Mouse (Mus musculus): Measurements from ENCODE around the gene Zfp185. TPM values are rescaled to one million over a fixed set of nuclear protein-coding genes. Genes with fewer than 3 reads are reported as not detected.
A peak's percentile ranks its signal among the peaks of the same experiment; 100 is the strongest.

Gene Zfp185
- total and polyA plus RNA-seq, 2 experiments from 2014 or later: 0.33 to 0.84 TPM

DNA sequence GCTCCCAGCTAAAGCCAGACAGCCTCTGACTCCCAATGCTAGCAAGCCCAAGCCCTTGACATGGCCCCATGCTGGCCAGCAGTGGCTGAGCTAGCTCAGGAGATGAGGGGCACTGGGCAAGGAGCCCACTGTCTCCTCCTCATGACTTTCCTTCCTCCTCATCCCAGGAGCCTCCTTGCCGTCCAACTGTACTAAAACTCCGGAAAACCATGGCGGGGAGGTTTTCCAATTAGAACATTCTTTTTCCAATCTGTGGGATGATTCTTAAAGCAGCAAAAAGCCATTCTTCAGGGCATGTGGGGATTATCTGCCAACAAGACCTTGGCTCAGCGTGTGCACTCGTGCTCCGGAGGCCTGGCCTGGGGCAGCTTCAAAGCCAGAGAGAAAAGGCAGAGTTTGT, 4.3 kb upstream of the Zfp185 start:
- H3K9ac ChIP-seq (replicated peaks; ENCODE audit: low read length, poor library complexity, severe bottlenecking): no peak overlapping the region
- H3K4me1 ChIP-seq (ENCODE audit: insufficient read depth, low read length): no peaks in the 10 kb centered on the region
- no peaks in the 10 kb centered on the region for H3K36me3 ChIP-seq (ENCODE audit: insufficient read depth, low read length)
- ATAC-seq (ENCODE audit: low FRiP score): no peak
- no peak for DNase-seq (ENCODE audit: low spot score)
- no peaks in the 10 kb centered on the region for H3K9me3 ChIP-seq (ENCODE audit: low read length)
- no peak overlapping the region for H3K4me3 ChIP-seq (ENCODE audit: low read depth, low read length)
- TF ChIP-seq CTCF (IDR thresholded peaks at IDR 0.05): no peak
- 0 out of 2 replicates have a peak, but pooled peaks cover 4% of the 10 kb centered on the region for H3K27me3 ChIP-seq (ENCODE audit: insufficient read depth, low read length)
- H3K27ac ChIP-seq (ENCODE audit: low read depth, low read length): no peak overlapping the region
- no peak overlapping the region for H3K4me2 ChIP-seq (ENCODE audit: low read depth, low read length, poor library complexity, severe bottlenecking)
- 52% methylated on average over 6 of the region's 6 CpGs for WGBS

DNA sequence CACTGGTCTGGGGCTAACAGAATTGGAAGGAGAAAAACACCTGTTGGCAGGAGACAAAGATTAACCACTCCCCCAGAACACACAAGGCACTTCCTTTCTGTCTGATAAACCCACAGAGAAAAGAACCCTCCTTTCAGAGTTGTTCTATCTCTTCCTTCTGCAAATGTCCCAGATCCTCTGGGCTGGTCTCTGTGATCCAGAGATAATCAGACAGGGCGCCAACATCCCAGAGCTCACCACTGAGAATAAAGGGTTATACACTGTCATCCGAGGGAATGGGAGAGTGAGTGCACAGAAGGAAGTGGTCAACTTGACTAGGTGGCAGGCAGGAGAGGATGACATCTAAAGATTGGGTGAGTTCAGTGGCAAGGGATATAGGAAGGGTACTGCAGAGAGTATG, 1.5 kb upstream of the Zfp185 start:
- Histone ChIP-seq H3K4me2 (ENCODE audit: low read depth, low read length, poor library complexity, severe bottlenecking) (no peak overlapping the region), H3K4me1 (ENCODE audit: insufficient read depth, low read length) (no peaks in the 10 kb centered on the region), H3K27me3 (ENCODE audit: insufficient read depth, low read length) (0 out of 2 replicates have a peak, but pooled peaks cover 5% of the 10 kb centered on the region), H3K36me3 (ENCODE audit: insufficient read depth, low read length) (no peaks in the 10 kb centered on the region), H3K9me3 (ENCODE audit: low read length) (no peaks in the 10 kb centered on the region), H3K4me3 (ENCODE audit: low read depth, low read length) (no peak overlapping the region), H3K9ac (replicated peaks; ENCODE audit: low read length, poor library complexity, severe bottlenecking) (no peak overlapping the region), H3K27ac (ENCODE audit: low read depth, low read length) (no peak overlapping the region)
- DNase-seq (ENCODE audit: low spot score) (no peak), ATAC-seq (ENCODE audit: low FRiP score) (no peak)
- 94% methylated on average over 2 of the region's 2 CpGs for WGBS
- TF ChIP-seq CTCF (IDR thresholded peaks at IDR 0.05): no peak

DNA sequence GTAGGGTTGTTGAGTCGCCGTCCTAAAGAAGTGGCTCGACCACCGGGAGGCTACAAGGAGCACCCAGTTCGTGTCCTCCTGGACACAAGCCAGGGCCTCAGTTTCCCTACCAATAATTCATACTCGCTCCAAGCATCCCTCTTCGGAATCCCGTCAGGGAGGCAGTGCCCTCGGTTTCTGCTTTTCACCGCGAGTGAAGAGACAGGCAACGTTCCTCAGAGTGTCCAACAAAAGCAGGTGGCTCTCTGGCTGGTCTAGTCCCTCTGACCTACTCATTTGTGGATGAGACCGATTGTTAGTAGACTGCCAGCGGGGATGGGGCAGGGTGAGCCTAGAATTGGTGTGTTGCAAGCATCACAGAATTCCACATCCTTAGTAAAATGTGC, 374 bp downstream of the Zfp185 start:
- no peak for TF ChIP-seq CTCF (IDR thresholded peaks at IDR 0.05)
- ATAC-seq (ENCODE audit: low FRiP score): no peak
- Histone ChIP-seq H3K27me3 (ENCODE audit: insufficient read depth, low read length) (0 out of 2 replicates have a peak, but pooled peaks cover 5% of the 10 kb centered on the region), H3K4me2 (ENCODE audit: low read depth, low read length, poor library complexity, severe bottlenecking) (peak overlapping the region; percentile 61), H3K4me3 (ENCODE audit: low read depth, low read length) (peak overlapping the region; percentile 31), H3K4me1 (ENCODE audit: insufficient read depth, low read length) (no peaks in the 10 kb centered on the region), H3K9ac (replicated peaks; ENCODE audit: low read length, poor library complexity, severe bottlenecking) (no peak overlapping the region), H3K9me3 (ENCODE audit: low read length) (no peaks in the 10 kb centered on the region), H3K27ac (ENCODE audit: low read depth, low read length) (no peak overlapping the region), H3K36me3 (ENCODE audit: insufficient read depth, low read length) (no peaks in the 10 kb centered on the region)
- WGBS: 26% methylated on average over 14 of the region's 14 CpGs
- DNase-seq (ENCODE audit: low spot score): no peak

DNA sequence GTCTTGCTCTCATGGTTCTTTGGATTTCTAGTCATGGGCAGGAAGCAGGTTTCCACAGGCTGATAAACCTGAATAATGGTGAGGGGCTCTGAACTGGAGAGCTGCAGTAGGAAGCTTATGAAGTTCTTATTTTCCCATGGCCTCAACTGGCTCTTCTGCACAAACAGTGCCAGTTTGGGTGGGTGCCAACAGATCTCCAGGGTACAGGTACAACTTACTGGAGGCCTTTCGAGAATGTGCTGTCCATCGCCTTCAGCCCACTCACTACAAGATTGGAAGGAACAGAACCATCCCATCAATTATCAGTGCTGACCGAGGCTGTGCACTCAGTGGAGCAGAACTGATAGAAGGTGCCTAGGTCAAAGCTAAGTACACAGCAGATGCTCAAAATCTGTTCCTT, 1.3 kb downstream of the Zfp185 start:
- H3K4me1 ChIP-seq (ENCODE audit: insufficient read depth, low read length): no peaks in the 10 kb centered on the region
- 0 out of 2 replicates have a peak, but pooled peaks cover 5% of the 10 kb centered on the region for H3K27me3 ChIP-seq (ENCODE audit: insufficient read depth, low read length)
- H3K4me3 ChIP-seq (ENCODE audit: low read depth, low read length): no peak overlapping the region
- no peak for ATAC-seq (ENCODE audit: low FRiP score)
- TF ChIP-seq CTCF (IDR thresholded peaks at IDR 0.05): no peak
- no peaks in the 10 kb centered on the region for H3K36me3 ChIP-seq (ENCODE audit: insufficient read depth, low read length)
- no peak overlapping the region for H3K4me2 ChIP-seq (ENCODE audit: low read depth, low read length, poor library complexity, severe bottlenecking)
- WGBS: 83% methylated on average over 3 of the region's 3 CpGs
- no peak for DNase-seq (ENCODE audit: low spot score)
- H3K9ac ChIP-seq (replicated peaks; ENCODE audit: low read length, poor library complexity, severe bottlenecking): no peak overlapping the region
- no peak overlapping the region for H3K27ac ChIP-seq (ENCODE audit: low read depth, low read length)
- H3K9me3 ChIP-seq (ENCODE audit: low read length): no peaks in the 10 kb centered on the region

DNA sequence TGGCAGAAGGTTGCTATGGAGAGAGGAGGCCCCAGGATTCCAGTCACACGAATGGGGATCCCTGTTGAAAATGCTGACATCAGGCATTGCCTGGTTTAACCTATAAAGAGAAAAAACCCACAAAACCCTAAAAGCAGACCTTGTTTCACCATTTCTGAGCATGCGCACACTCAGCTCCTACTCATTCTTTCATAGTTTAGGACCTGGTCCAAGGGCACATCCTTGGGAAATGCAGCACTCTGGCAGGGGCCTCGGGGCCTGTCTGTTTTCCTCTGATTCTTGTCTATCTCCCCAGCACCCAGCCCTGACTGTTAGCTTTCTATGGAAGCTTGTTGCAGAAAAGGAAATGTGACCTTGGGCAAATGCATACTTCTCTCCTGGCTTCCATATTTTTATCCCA, 3.4 kb downstream of the Zfp185 start:
- no peaks in the 10 kb centered on the region for H3K9me3 ChIP-seq (ENCODE audit: low read length)
- no peaks in the 10 kb centered on the region for H3K36me3 ChIP-seq (ENCODE audit: insufficient read depth, low read length)
- no peak overlapping the region for H3K27ac ChIP-seq (ENCODE audit: low read depth, low read length)
- no peak overlapping the region for H3K9ac ChIP-seq (replicated peaks; ENCODE audit: low read length, poor library complexity, severe bottlenecking)
- no peak overlapping the region for H3K4me2 ChIP-seq (ENCODE audit: low read depth, low read length, poor library complexity, severe bottlenecking)
- ATAC-seq (ENCODE audit: low FRiP score) (no peak), DNase-seq (ENCODE audit: low spot score) (no peak)
- TF ChIP-seq CTCF (IDR thresholded peaks at IDR 0.05): no peak
- no peak overlapping the region for H3K4me3 ChIP-seq (ENCODE audit: low read depth, low read length)
- no peaks in the 10 kb centered on the region for H3K4me1 ChIP-seq (ENCODE audit: insufficient read depth, low read length)
- H3K27me3 ChIP-seq (ENCODE audit: insufficient read depth, low read length): 0 out of 2 replicates have a peak, but pooled peaks cover 5% of the 10 kb centered on the region
- 69% methylated on average over 3 of the region's 3 CpGs for WGBS

DNA sequence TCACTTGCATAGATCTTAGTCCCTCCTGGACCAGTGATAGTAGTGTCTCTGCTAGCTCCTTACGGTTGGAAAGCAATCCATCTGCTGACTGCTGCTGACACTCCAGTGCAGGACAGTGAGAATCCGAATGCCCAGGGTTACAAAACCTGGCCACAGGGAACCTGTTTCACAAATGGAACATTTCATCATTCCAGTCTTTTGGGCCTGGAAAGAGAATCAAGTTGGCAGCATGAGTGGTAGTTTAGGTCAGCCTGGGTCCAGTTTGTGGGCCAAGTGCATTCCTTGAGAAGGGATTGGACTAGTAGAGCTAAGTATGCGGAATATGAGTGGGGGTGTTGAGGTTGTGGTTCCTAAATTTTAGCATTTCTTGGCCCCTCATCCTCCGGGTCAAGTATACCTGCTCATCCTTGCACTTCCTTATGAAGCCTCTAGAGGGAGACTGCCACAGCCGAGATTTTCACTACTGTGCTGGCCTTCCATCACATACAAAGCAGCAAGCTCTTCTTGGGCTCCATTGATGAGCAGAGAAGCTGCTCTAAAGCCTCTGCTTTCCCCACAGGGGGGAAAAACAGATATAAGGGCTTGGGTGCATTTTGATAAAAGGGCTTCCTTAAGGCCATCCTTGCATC, 5.3 kb downstream of the Zfp185 start:
- Histone ChIP-seq H3K36me3 (ENCODE audit: insufficient read depth, low read length) (no peaks in the 10 kb centered on the region), H3K4me1 (ENCODE audit: insufficient read depth, low read length) (no peaks in the 10 kb centered on the region), H3K9me3 (ENCODE audit: low read length) (no peaks in the 10 kb centered on the region), H3K27ac (ENCODE audit: low read depth, low read length) (no peak overlapping the region), H3K4me3 (ENCODE audit: low read depth, low read length) (no peak overlapping the region), H3K27me3 (ENCODE audit: insufficient read depth, low read length) (0 out of 2 replicates have a peak, but pooled peaks cover 5% of the 10 kb centered on the region), H3K4me2 (ENCODE audit: low read depth, low read length, poor library complexity, severe bottlenecking) (no peak overlapping the region), H3K9ac (replicated peaks; ENCODE audit: low read length, poor library complexity, severe bottlenecking) (no peak overlapping the region)
- DNase-seq (ENCODE audit: low spot score) (no peak), ATAC-seq (ENCODE audit: low FRiP score) (no peak)
- TF ChIP-seq CTCF (IDR thresholded peaks at IDR 0.05): peak; percentile 54
- 55% methylated on average over 5 of the region's 5 CpGs for WGBS
